Mouse (Mus musculus) heart, postnatal 0 days (tissue): ENCODE data around the gene Trim30c. TPM values are rescaled to one million over a fixed set of nuclear protein-coding genes. Genes with fewer than 3 reads are reported as not detected.
"Not testable (repeated sequence)": the region's sequence is repeated elsewhere in the genome, so short reads cannot be mapped to it uniquely, and the experiment has no call there.

Source experiments
- ATAC-seq: fragments of 200-750 bp; cut with Nextera tagmentation; 2 replicates; pipeline ENCODE4 v1.8.0; 2017; ENCODE audit warnings: low read depth, moderate number of reproducible peaks, moderate library complexity; ENCODE audit not compliant: insufficient read depth
- DNase-seq: peaks from one replicate; pipeline ENCODE4 v3.0.0-alpha.2; 2016; ENCODE audit warnings: low spot score
- H3K27ac ChIP-seq: fragments of 300-500 bp; sonication (generic); 2 replicates; pipeline ENCODE4 v1.5.1; 2014; ENCODE audit warnings: low read depth, mild to moderate bottlenecking
- H3K27me3 ChIP-seq: fragments of 300-500 bp; sonication (generic); 2 replicates; pipeline ENCODE4 v1.6.1; 2014; ENCODE audit warnings: low read length, mixed read lengths; ENCODE audit not compliant: control insufficient read depth, insufficient read depth
- H3K36me3 ChIP-seq: fragments of 300-500 bp; sonication (generic); replicated peaks from 2 replicates; pipeline ENCODE4 v1.6.1; 2014; ENCODE audit warnings: low read length, mixed read lengths; ENCODE audit not compliant: control insufficient read depth, insufficient read depth
- H3K4me1 ChIP-seq: fragments of 300-500 bp; sonication (generic); 2 replicates; pipeline ENCODE4 v1.6.1; 2014; ENCODE audit warnings: antibody characterized with exemption; ENCODE audit not compliant: control insufficient read depth, insufficient read depth
- H3K4me2 ChIP-seq: fragments of 300-500 bp; sonication (generic); 2 replicates; pipeline ENCODE4 v1.6.1; 2014; ENCODE audit warnings: low read depth, mild to moderate bottlenecking, low read length, moderate library complexity
- H3K4me3 ChIP-seq: fragments of 300-500 bp; sonication (generic); 2 replicates; pipeline ENCODE4 v1.5.1; 2014; ENCODE audit warnings: low read depth, low read length
- H3K9ac ChIP-seq: fragments of 300-500 bp; sonication (generic); replicated peaks from 2 replicates; pipeline ENCODE4 v1.6.1; 2014; ENCODE audit warnings: low read depth, low read length, mixed read lengths
- H3K9me3 ChIP-seq: fragments of 300-500 bp; sonication (generic); replicated peaks from 2 replicates; pipeline ENCODE4 v1.6.1; 2016; ENCODE audit warnings: low read length; ENCODE audit not compliant: control insufficient read depth
- CTCF ChIP-seq: IDR thresholded peaks from 2 replicates; pipeline ENCODE4 v1.5.1; 2016; ENCODE audit warnings: antibody characterized with exemption, control low read depth, low read depth
- EP300 ChIP-seq: IDR thresholded peaks from 2 replicates; pipeline ENCODE4 v1.6.1; 2016; ENCODE audit warnings: antibody characterized with exemption, low read depth
- WGBS: fragments of 180-500 bp; shearing (Covaris S2); extraction: QIAGEN DNeasy Blood & Tissue Kit; methylation state at CpG from one replicate; pipeline ENCODE4 v1.1.7; 2014; 5-methylcytosine and 5-hydroxymethylcytosine counted together
- polyA plus RNA-seq: library from polyadenylated mRNA; unstranded; fragments of >200 nt; fragmentation: Nextera tagmentation; extraction: Ambion mirVana; gene quantifications from 2 replicates; pipeline ENCODE4 v1.2.1, GENCODE M21; 2015
- total RNA-seq: library from RNA; depleted of rRNA; stranded (reverse); fragments of >200 nt; gene quantifications from 2 replicates; pipeline ENCODE4 v1.2.3, GENCODE M21; 2014; ENCODE audit warnings: low replicate concordance

Gene Trim30c
- total and polyA plus RNA-seq, 2 experiments from 2014 or later = not detected

DNA sequence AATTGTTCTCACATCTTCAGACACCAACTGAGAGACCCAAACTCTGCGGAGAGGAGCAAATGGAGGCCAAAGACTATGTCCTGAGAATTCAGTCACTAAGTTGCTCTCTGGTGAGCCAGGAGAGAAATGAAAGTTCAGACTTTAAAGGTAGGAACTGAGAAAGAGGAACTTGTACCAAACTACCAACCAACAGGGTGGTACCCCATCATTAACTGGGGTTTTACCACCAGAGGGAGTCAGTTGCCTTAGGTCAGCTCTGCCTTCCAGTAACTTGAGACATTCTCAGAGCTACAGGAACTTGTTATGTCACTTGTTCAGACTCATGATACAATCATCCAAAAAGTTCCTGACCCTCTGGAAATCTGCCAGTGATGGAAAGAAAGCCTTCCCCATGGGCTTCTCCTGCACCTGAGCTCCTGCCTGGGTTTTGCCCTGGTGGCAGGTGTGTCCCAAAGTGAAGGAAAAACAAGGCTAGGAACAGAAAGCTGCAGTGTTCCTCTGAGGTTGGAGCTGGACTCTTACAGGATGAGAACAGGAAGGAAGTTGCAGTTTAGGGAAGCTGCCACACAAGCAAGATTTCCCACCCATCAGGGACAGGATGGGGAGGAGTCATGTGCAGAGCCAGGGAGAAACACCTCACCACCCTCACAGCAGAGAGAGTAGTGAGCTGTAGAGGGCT is 30.8 kb downstream of the Trim30c start, which contains the start of gene Trim30b:
TSS of gene Trim30b (minus strand) at position 149 of the 679 bp plus-strand sequence.
- H3K9me3 ChIP-seq = no peaks in the 10 kb centered on the region
- H3K4me2 ChIP-seq = no peak within 1 kb of the TSS
- no peaks in the 10 kb centered on the region for H3K36me3 ChIP-seq
- 69% methylated on average over 1 of the region's 1 CpGs for WGBS
- no peaks in the 10 kb centered on the region for H3K27me3 ChIP-seq
- no peaks in the 10 kb centered on the region for H3K4me1 ChIP-seq
- no peak within 1 kb of the TSS for H3K9ac ChIP-seq
- H3K4me3 ChIP-seq = no peak within 1 kb of the TSS
- DNase-seq (no peak), ATAC-seq (no peak)
- H3K27ac ChIP-seq = 0 out of 2 replicates have a peak within 1 kb of the TSS, but pooled peaks have one; percentile 38
- TF ChIP-seq CTCF (peak; percentile 11; the same call in 1 of the 2 replicates), EP300 (no peak)

DNA sequence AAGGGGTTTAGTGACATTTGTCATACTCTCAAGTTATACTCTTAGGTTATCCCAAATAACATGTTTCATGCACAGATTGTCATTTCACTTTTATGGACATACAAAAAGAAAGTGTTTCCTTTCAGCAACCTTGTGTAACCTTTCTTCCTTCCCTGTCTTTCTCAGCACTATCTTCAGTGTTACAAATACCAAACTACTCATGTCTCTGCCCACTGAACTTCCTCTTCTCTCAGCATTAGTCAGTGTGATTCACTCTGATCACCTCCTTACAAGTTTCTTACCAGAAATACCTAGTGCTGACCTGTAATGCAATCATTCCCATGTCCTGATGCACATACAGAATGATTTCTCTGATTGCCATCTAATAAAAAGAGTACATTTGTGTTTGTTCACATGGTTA is 34.3 kb downstream of the Trim30c start:
- DNase-seq (no peak), ATAC-seq (no peak)
- Histone ChIP-seq H3K4me1 (no peaks in the 10 kb centered on the region), H3K9ac (no peak overlapping the region), H3K4me3 (no peak overlapping the region), H3K9me3 (no peaks in the 10 kb centered on the region), H3K27me3 (no peaks in the 10 kb centered on the region), H3K27ac (no peak overlapping the region), H3K36me3 (no peaks in the 10 kb centered on the region), H3K4me2 (no peak overlapping the region)
- TF ChIP-seq CTCF (no peak), EP300 (no peak)

DNA sequence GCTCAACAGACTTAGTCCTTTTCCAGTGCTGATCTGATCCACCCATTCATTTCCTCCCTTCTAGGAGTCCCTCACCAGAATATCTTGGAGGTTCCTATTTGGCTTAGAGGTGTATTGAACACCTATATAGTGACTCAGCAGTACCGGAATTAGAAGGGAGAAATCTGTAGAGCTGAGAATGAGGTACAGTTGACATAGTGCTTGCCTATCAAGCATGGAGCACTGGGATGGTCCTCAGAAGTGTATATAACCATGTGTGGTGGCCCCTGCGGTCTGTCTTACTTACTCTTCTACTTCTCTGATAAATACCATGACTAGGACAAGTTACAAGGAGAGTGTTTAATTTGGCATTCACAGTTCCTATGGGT is 47.1 kb downstream of the Trim30c start:
- WGBS = 47% methylated on average over 2 of the region's 2 CpGs
- ATAC-seq = no peak; the same call in 1 of the 2 replicates
- H3K27ac ChIP-seq = peak overlapping the region; percentile 87

DNA sequence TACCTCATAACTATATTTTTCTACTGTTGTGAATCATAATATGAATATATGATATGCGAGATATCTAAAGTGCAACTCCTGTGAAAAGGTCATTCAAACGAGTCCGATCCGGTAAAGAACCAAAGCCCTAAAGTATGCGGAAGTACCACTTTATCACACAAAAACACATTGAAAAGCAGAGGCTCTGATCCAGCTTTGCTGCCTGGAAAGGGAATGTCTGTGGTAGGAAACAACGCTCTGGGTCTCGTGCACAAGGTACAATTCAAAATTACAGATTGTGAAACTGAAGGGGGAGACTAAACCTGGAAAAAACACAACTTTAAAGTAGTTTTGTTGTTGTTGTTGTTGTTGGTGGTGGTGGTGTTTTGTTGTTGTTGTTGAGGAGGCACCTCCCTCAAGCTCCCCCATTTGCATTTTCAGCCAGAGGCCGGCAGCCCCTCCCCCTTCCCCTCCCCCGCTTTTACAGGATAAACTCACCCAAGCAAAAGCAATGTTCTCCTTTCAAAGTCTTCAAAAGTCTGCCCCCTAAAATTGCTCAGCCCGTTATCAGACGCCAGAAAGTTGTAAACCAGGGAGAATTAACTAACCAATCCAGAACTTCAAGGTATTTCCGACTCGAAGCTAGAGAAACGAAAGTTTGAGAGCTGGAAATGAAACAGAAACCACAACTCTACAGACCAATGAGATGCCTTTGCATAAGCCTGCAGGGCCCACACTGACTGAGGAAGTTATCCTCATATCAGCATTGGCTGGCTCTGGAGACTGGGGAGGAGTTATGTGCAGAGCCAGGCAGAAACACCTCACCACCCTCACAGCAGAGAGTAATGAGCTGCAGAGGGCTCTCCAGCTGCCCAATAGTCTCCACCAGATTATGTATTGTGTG is 47.7 kb downstream of the Trim30c start, which contains the start of gene Trim12c:
TSS of gene Trim12c (minus strand) at position 646 of the 883 bp plus-strand sequence.
- ATAC-seq = peak; percentile 100
- H3K9me3 ChIP-seq = no peaks in the 10 kb centered on the region
- H3K4me1 ChIP-seq = no peaks in the 10 kb centered on the region
- H3K36me3 ChIP-seq = no peaks in the 10 kb centered on the region
- peak within 1 kb of the TSS; percentile 63 for H3K4me3 ChIP-seq
- H3K4me2 ChIP-seq = peak within 1 kb of the TSS; percentile 72
- H3K9ac ChIP-seq = peak within 1 kb of the TSS; percentile 43
- H3K27ac ChIP-seq = peak within 1 kb of the TSS; percentile 87
- no peak for TF ChIP-seq EP300
- TF ChIP-seq CTCF = no peak
- peak; percentile 95 for DNase-seq
- 2% methylated on average over 14 of the region's 14 CpGs for WGBS
- H3K27me3 ChIP-seq = no peaks in the 10 kb centered on the region

More for the DNA sequence above, 47.1 kb downstream of the Trim30c start:
- H3K9ac ChIP-seq = no peak overlapping the region
- H3K4me1 ChIP-seq = no peaks in the 10 kb centered on the region
- no peaks in the 10 kb centered on the region for H3K36me3 ChIP-seq
- peak overlapping the region; percentile 72; the same call in 1 of the 2 replicates for H3K4me2 ChIP-seq
- H3K27me3 ChIP-seq = no peaks in the 10 kb centered on the region
- TF ChIP-seq EP300 = no peak
- no peak for TF ChIP-seq CTCF
- H3K9me3 ChIP-seq = no peaks in the 10 kb centered on the region
- DNase-seq = no peak
- H3K4me3 ChIP-seq = peak overlapping the region; percentile 63; the same call in 1 of the 2 replicates

DNA sequence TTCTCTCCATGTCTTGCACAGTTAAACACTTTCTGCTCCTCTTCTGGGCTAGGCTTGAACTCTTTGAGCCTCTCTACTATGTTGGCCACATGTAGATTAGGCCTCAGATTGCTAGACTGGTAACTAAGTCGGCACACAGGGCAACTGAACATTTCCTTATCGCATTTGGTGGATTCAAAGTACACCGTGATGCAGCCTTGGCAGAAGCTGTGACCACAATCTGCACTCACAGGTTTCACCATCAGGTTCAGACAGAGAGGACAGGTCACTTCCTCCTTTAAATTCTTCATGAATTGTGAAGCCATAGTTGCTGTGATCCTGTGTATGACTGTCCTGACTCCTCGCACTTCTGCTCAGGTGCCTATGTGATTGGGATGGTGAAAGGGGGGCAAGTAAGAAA is 52.6 kb downstream of the Trim30c start:
- not testable (repeated sequence) for H3K4me3 ChIP-seq, H3K36me3 ChIP-seq, H3K4me1 ChIP-seq, H3K4me2 ChIP-seq, DNase-seq, H3K9me3 ChIP-seq, H3K27ac ChIP-seq, H3K9ac ChIP-seq, H3K27me3 ChIP-seq, ATAC-seq
- WGBS = 85% methylated on average over 4 of the region's 4 CpGs

DNA sequence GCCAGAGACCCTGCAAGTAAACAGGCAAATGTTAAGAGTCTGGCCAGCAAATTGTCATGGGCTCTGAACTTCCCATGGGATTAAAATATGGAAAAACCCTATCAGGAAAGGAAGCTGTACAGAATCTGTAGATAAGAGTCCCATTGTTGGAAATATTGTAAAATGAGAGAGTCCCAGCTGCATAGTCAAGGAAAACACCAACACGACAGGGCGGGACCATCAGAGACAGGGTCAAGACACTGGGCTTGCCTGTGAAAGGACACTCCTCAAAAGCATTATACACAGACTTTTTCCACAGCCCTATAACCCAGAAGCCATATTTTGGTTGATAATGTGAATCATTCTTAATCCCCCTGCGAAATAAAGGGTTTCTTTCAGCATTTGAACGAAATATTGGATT is 59.9 kb downstream of the Trim30c start:
- not testable (repeated sequence) for H3K27ac ChIP-seq, H3K4me1 ChIP-seq, H3K4me2 ChIP-seq, H3K4me3 ChIP-seq, H3K9me3 ChIP-seq, DNase-seq, H3K9ac ChIP-seq, H3K27me3 ChIP-seq, H3K36me3 ChIP-seq
- ATAC-seq = 0 out of 2 replicates have a peak, but pooled peaks have one; percentile 62
- WGBS = 75% methylated on average over 3 of the region's 4 CpGs

DNA sequence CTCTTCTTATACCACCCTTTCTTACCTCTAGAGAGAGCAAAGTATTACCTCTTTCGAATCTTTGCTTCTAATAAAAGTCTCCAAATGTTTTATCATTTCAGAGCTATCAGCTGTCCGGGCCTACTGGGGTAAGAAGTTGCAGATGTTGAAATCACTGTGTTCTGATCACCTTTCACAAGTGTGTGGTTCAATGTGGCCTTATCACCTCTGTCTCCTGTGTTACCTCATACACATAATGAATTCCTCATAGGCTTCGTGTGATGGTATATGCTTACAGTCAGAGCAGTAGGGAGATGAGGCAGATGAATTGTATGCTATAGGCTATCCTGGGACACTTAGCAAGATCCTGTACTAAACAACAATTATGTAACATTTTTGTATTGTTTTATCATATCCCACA is 65.1 kb downstream of the Trim30c start:
- H3K4me1 ChIP-seq, H3K4me2 ChIP-seq, ATAC-seq, H3K9me3 ChIP-seq, H3K36me3 ChIP-seq, H3K4me3 ChIP-seq, H3K27ac ChIP-seq, H3K27me3 ChIP-seq, DNase-seq, H3K9ac ChIP-seq: not testable (repeated sequence)
- 65% methylated on average over 3 of the region's 3 CpGs for WGBS
